Mouse (Mus musculus) midbrain, embryonic 13.5 days (tissue): ENCODE data around the gene Garnl3. TPM values are rescaled to one million over a fixed set of nuclear protein-coding genes. Genes with fewer than 3 reads are reported as not detected.

Experiments used
- ATAC-seq: fragments of 200-750 bp; cut with Nextera tagmentation; 2 replicates; pipeline ENCODE4 v1.8.0; 2017; ENCODE audit warnings: mild to moderate bottlenecking, moderate TSS enrichment, moderate library complexity
- H3K27ac ChIP-seq: fragments of 300-500 bp; sonication (generic); 2 replicates; pipeline ENCODE4 v1.5.1; 2015; ENCODE audit warnings: inconsistent platforms, mild to moderate bottlenecking, moderate library complexity
- H3K27me3 ChIP-seq: fragments of 300-500 bp; sonication (generic); 2 replicates; pipeline ENCODE4 v1.6.1; 2015; ENCODE audit warnings: mild to moderate bottlenecking, inconsistent platforms
- H3K36me3 ChIP-seq: fragments of 300-500 bp; sonication (generic); 2 replicates; pipeline ENCODE4 v1.6.1; 2015; ENCODE audit warnings: mild to moderate bottlenecking, inconsistent platforms
- H3K4me1 ChIP-seq: fragments of 300-500 bp; sonication (generic); replicated peaks from 2 replicates; pipeline ENCODE4 v1.6.1; 2015; ENCODE audit warnings: inconsistent platforms
- H3K4me2 ChIP-seq: fragments of 300-500 bp; sonication (generic); replicated peaks from 2 replicates; pipeline ENCODE4 v1.6.1; 2015; ENCODE audit warnings: moderate library complexity, mild to moderate bottlenecking, inconsistent platforms
- H3K4me3 ChIP-seq: fragments of 300-500 bp; sonication (generic); replicated peaks from 2 replicates; pipeline ENCODE4 v1.5.1; 2015; ENCODE audit warnings: mild to moderate bottlenecking, inconsistent platforms
- H3K9ac ChIP-seq: fragments of 300-500 bp; sonication (generic); replicated peaks from 2 replicates; pipeline ENCODE4 v1.6.1; 2015; ENCODE audit warnings: mild to moderate bottlenecking, inconsistent platforms
- H3K9me3 ChIP-seq: fragments of 300-500 bp; sonication (generic); 2 replicates; pipeline ENCODE4 v1.6.1; 2016; ENCODE audit warnings: mild to moderate bottlenecking, inconsistent platforms
- WGBS: fragments of 180-500 bp; shearing (Covaris S2); methylation state at CpG from one replicate; pipeline ENCODE4 v1.1.7; 2015; 5-methylcytosine and 5-hydroxymethylcytosine counted together
- polyA plus RNA-seq: library from polyadenylated mRNA; unstranded; fragments of >200 nt; fragmentation: Nextera tagmentation; extraction: Ambion mirVana; gene quantifications from 2 replicates; pipeline ENCODE4 v1.2.1, GENCODE M21; 2015

The Garnl3 gene
- polyA plus RNA-seq, result 22.9 and 24.2 TPM in 2 replicates

DNA sequence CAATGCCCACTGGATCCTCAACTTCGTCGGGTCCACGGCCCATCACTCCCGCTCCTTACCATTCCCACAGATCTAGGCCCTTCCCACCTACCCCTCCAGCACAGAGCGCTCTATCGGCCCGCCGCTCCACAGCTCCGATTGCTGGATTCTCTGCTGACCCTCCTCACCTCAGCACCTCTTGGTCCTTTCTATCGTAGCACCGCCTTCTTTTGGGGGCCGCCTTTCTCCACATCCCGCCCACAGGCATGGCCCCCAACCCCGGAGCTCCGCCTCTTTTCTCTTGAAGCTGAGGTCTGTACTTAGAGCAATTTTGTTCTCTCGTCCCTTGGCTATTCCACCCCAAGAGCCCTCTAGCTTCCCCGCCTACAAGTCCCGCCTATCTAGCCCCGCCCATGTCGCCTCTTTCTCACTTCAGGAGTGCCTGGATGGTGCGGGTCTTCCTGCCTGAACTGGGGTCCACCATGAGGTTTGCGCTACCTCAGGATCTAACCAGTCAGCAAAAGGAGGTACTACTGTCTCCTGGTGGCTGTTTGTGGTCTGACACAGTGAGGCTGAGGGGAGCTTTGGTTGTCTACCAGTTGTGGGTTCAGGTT is at the start of gene Garnl3:
Gene Garnl3 (minus strand): TSS at position 155 of the 593 bp plus-strand sequence.
- Histone ChIP-seq H3K9me3 (no peaks in the 10 kb centered on the region), H3K27ac (no peak within 1 kb of the TSS; the same call in 1 of the 2 replicates), H3K4me2 (peak within 1 kb of the TSS; percentile 99), H3K4me1 (peaks cover 24% of the 10 kb centered on the region), H3K4me3 (peak within 1 kb of the TSS; percentile 71), H3K9ac (peak within 1 kb of the TSS; percentile 81; the same call in 1 of the 2 replicates), H3K36me3 (peaks cover 9% of the 10 kb centered on the region), H3K27me3 (peaks cover 35% of the 10 kb centered on the region)
- under 1% methylated on average over 22 of the region's 22 CpGs for WGBS
- peak; percentile 74 for ATAC-seq

DNA sequence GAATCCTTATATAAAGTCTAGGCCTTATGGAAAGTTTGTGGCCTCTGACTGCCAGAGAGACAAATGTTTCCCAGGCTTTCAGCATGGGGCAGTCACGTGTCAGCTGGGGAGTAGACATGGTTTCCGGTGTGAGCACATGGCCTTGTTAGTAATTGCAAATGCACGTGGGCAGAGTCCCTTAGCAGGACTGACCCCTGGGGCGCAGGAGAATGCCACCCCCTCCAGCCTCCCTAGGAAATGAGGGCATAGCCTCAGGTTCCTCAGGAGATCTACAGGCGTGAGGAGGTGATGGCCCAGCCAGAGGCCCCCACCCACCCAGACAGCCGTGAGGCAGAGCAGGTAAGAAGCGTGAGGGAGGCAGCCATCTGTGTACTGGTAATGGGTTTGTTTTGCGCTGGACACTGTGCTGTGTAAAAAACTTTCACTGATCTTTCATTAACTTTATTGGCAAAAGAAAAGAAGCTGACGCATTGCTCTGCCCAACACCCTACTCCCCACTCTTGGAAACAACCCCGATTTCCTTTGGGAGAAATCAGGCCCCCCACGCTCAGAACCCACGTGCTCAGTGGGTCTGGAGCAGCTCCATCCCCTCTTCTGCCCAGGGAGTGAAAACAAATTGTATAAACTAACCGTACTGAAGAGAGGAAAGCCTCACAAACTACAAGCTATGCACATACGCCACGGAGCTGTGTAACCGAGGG is 48.6 kb upstream of the Garnl3 start:
- Histone ChIP-seq H3K36me3 (no peaks in the 10 kb centered on the region), H3K27me3 (no peaks in the 10 kb centered on the region), H3K9ac (no peak overlapping the region), H3K4me2 (no peak overlapping the region), H3K4me1 (peaks cover 34% of the 10 kb centered on the region), H3K9me3 (no peaks in the 10 kb centered on the region), H3K27ac (no peak overlapping the region), H3K4me3 (no peak overlapping the region)
- ATAC-seq, result no peak
- whole genome bisulfite sequencing, result 61% methylated on average over 16 of the region's 16 CpGs

DNA sequence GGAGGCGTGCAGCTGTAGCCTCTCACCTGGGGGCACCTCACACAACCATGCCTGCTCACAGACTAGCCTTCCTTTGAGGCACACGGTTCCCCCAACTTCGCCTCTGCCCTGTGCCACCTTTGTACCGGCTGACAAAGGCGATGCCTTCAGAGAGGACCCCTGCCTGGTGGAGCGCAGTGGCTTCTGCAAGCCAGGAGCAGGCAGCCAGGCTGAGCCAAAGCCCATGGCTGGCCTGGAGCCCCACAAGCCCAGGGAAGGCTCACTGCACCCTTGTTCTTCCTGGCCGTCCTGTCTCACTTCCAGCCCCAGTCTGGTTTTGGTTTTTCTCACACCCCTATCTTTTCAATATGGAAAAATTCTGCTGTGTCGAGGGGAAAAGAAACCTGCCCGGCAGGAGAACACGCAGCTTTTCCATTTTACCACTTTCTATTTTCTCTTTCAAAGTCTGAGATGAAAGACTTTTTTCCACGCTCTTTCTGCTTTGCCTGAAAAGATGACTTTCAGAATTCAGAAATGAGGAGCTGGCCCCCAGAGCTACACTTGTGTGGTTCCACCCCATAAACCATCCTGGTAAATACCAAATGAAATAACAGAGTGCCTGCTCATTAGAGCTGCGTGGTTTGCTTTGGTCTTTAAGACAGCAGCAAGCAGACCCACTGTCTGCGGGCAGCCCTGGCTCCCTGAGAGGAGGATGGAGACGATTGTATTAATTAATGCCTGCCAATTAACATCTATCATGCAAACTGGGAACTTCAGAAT is 47.9 kb upstream of the Garnl3 start:
- Histone ChIP-seq H3K4me1 (peaks cover 36% of the 10 kb centered on the region), H3K9me3 (no peaks in the 10 kb centered on the region), H3K4me3 (no peak overlapping the region), H3K27me3 (no peaks in the 10 kb centered on the region), H3K4me2 (no peak overlapping the region), H3K9ac (no peak overlapping the region), H3K27ac (peak overlapping the region; percentile 31; the same call in 1 of the 2 replicates), H3K36me3 (no peaks in the 10 kb centered on the region)
- 42% methylated on average over 14 of the region's 14 CpGs for WGBS
- ATAC-seq, result no peak

DNA sequence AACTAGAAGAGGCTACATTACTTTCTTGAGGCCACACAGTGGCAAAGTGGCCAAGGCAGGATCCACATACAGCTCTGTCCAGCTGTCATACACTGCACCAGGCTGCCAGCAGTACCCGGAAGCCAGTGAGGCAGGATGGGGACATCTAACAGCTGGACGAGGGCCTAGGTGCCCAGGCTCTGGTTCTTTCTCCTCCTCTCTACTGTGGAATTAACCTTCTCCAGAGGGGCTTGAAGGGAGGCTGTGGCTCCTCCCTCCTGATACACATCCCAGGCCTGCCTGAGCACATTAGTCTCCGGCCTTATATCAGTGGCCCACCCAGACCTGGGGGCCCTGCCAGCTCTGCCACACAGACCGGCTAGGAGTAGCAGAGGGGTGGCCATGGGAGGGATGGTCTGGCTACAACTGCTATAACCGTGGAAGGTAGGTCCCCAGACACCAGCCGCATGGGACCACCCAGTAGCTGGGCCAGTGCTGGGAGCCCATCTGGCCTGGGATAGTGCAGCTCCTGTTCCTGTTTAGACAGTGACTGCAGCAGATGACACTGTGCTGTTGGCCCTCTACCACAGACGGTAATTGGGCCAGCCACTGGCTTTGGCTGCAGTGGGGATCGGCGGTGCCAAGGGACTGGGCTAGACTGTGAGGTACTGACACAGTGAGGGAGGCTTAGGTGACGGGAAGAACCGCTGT is 46.9 kb upstream of the Garnl3 start:
- Histone ChIP-seq H3K4me2 (no peak overlapping the region), H3K4me1 (peaks cover 38% of the 10 kb centered on the region), H3K27me3 (no peaks in the 10 kb centered on the region), H3K4me3 (no peak overlapping the region), H3K36me3 (peaks cover 7% of the 10 kb centered on the region), H3K9ac (no peak overlapping the region), H3K27ac (no peak overlapping the region), H3K9me3 (no peaks in the 10 kb centered on the region)
- 61% methylated on average over 11 of the region's 11 CpGs for WGBS
- ATAC-seq, result peak; percentile 57; the same call in 1 of the 2 replicates

DNA sequence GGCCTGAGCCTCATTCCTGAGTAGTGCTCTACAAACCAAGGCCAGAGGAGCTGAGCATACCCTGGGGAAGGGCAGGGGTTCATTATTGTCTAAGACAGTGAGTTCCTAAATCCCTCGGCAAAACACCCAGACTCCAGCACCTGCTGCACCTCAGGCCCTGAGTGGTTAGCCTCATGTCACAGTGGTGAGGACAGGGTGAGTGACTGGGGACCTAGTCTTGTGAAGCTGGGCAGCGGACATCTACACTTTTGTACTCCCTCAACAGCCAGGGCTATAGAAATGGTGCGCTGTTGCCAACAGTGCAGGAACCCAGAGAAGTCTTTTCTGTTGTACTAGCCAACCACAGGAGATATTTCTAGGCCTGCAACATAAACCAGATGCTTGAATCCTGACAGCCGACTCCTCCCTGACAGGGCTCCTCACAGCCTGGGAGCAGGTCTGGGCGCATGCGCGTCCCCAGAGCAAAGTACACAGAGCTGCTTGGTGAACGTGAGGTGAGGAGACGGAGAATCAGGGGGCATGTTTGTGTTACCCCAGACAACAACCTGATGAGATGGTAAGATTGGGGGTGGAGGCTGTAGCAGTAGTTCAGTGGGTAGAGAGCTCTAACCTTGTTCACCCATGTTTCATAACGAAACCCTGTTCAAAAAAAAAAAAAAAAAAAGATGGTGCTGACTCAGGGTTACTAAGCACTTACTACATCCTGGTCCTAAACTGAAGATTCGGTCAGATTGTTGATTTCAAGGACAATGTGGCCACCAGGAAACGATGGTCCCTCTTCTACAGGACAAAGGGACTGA is 46.2 kb upstream of the Garnl3 start:
- H3K9ac ChIP-seq, result no peak overlapping the region
- H3K27ac ChIP-seq, result no peak overlapping the region
- H3K4me2 ChIP-seq, result no peak overlapping the region
- WGBS, result 90% methylated on average over 12 of the region's 12 CpGs
- no peaks in the 10 kb centered on the region for H3K9me3 ChIP-seq
- peaks cover 14% of the 10 kb centered on the region for H3K36me3 ChIP-seq
- H3K4me3 ChIP-seq, result no peak overlapping the region
- H3K4me1 ChIP-seq, result peaks cover 38% of the 10 kb centered on the region
- ATAC-seq, result no peak
- H3K27me3 ChIP-seq, result no peaks in the 10 kb centered on the region

DNA sequence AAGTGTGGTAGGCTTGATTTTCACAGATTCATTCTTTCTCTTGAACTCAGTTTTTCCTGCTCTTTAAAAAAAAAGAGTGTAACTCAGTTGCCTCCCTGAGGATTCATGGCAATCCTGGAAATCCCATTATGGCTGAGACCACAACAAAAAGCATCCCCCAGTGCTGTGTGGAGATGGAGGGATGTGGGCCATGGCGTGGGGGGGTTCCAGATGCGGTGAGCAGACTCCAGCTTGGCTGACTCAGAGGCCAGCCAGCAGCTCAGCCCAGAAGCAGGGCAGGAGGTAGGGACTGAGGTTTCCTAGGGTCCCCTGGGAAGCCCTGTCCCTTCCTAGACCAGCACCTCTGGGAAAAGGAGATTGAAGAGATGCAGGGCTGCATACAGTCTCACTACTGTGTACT is 45.5 kb upstream of the Garnl3 start:
- H3K4me1 ChIP-seq, result peaks cover 38% of the 10 kb centered on the region
- H3K36me3 ChIP-seq, result peaks cover 22% of the 10 kb centered on the region
- H3K27ac ChIP-seq, result no peak overlapping the region
- H3K9me3 ChIP-seq, result no peaks in the 10 kb centered on the region
- H3K4me3 ChIP-seq, result no peak overlapping the region
- ATAC-seq, result no peak
- no peaks in the 10 kb centered on the region for H3K27me3 ChIP-seq
- H3K9ac ChIP-seq, result no peak overlapping the region
- WGBS, result 43% methylated on average over 2 of the region's 2 CpGs
- no peak overlapping the region for H3K4me2 ChIP-seq

DNA sequence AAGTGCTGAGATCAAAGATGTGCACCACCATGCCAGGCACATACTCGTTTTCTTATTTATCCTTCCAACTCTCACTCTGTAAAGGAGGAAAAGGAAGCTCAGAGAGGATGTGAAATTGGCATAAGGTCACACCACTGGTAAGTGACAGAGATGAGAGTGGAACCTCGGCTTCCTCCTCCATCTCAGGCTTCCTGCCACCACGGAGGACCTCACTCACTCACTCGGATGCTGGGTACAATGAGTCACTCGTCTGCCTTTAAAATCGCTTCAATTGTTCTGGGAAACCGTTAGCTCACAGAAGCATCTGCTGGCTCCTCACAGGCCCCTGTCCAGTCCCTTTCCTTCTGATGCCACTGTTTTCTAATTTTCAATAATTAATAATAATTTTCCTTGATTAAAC is 45.1 kb upstream of the Garnl3 start:
- no peak overlapping the region for H3K4me3 ChIP-seq
- H3K4me1 ChIP-seq, result peaks cover 38% of the 10 kb centered on the region
- H3K4me2 ChIP-seq, result no peak overlapping the region
- no peaks in the 10 kb centered on the region for H3K9me3 ChIP-seq
- no peak overlapping the region for H3K9ac ChIP-seq
- H3K36me3 ChIP-seq, result peaks cover 25% of the 10 kb centered on the region
- H3K27ac ChIP-seq, result no peak overlapping the region
- no peaks in the 10 kb centered on the region for H3K27me3 ChIP-seq
- no peak for ATAC-seq
- 49% methylated on average over 7 of the region's 7 CpGs for WGBS

DNA sequence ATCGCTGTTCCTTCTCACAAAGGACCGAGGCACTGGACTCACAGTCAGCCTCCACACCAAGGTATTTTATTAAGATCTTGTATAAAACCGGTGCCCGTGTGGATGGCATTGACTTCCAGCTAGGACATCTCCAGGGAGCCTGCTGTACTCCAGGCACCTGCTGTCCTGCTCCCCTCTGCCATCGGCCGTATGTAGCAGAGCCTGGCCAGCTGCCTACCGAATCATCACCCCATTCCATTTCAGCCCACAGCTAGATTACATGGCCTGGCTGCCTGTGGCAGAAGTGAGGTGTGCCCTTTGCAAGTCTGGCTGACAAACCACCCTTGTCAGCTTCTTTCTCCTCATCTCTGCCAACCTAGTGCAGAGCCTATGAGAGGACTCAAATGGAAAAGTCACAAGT is 42.2 kb upstream of the Garnl3 start:
- Histone ChIP-seq H3K27ac (no peak overlapping the region), H3K27me3 (no peaks in the 10 kb centered on the region), H3K9me3 (no peaks in the 10 kb centered on the region), H3K4me1 (peaks cover 26% of the 10 kb centered on the region), H3K9ac (no peak overlapping the region), H3K4me2 (no peak overlapping the region), H3K4me3 (no peak overlapping the region), H3K36me3 (peaks cover 36% of the 10 kb centered on the region)
- 85% methylated on average over 7 of the region's 7 CpGs for WGBS
- ATAC-seq, result no peak

DNA sequence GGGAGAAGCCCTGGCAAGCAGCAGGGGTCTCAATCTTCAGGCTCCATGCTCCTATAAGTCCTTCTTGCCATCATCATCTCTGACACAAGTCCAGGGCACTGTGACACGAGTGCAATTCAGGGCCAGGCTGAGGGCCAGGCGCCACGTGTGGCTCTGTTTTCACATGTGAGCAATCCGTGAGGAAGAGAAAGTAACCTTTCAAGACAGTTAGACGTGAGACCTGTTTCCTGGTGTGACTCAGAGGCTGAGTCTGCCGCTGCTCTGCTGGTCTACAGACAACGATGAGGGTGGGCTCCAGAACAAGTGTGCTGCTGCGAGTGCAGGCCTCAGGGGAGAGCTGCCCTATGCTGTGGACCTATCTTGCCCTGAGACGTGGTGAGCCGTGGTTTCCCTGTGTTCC is 41.7 kb upstream of the Garnl3 start:
- Histone ChIP-seq H3K27ac (no peak overlapping the region), H3K36me3 (peaks cover 42% of the 10 kb centered on the region), H3K27me3 (no peaks in the 10 kb centered on the region), H3K4me2 (no peak overlapping the region), H3K4me3 (no peak overlapping the region), H3K4me1 (peaks cover 20% of the 10 kb centered on the region), H3K9ac (no peak overlapping the region), H3K9me3 (no peaks in the 10 kb centered on the region)
- no peak for ATAC-seq
- WGBS, result 83% methylated on average over 10 of the region's 10 CpGs

DNA sequence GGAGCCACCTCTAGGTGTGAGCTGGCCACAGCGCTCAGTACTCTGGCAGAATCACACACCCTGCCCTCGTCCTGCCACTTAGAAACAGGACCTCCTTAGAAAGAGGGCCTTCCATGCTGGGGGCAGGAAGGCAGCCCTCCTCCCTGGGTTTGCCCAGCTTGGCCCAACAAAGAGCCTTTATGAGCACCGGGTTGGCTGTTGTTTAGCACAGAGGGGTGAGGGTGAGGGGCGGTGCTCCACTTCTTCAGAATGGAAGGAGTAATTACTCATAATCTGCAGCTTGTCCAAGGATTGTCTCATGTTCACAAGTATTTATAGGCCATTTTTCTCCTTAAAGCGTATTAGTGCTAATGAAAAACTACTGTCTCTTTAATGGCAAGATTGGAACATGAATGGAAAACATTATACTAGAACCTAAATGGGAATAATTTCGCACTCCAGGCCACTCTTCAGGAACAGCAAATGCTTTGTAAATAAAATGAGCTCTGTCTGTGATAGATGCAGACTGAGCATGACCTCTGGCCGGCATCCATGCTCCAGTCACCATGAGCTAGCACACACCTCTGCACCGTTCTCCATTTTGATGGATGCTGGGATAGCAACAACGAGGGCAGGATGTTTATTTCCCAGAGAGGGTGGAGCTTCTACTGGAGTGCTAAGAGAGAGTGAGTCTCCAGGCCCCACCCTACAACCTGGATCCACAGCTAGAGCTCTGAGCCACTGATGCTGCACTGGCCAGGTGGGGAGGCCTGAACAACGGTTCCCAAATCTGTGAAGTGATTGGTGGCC is 39.5 kb upstream of the Garnl3 start:
- Histone ChIP-seq H3K9me3 (no peaks in the 10 kb centered on the region), H3K4me2 (no peak overlapping the region), H3K4me1 (peaks cover 9% of the 10 kb centered on the region), H3K27me3 (no peaks in the 10 kb centered on the region), H3K36me3 (peaks cover 63% of the 10 kb centered on the region), H3K27ac (no peak overlapping the region), H3K4me3 (no peak overlapping the region), H3K9ac (no peak overlapping the region)
- ATAC-seq, result peak; percentile 48; the same call in 1 of the 2 replicates
- 64% methylated on average over 10 of the region's 10 CpGs for WGBS

DNA sequence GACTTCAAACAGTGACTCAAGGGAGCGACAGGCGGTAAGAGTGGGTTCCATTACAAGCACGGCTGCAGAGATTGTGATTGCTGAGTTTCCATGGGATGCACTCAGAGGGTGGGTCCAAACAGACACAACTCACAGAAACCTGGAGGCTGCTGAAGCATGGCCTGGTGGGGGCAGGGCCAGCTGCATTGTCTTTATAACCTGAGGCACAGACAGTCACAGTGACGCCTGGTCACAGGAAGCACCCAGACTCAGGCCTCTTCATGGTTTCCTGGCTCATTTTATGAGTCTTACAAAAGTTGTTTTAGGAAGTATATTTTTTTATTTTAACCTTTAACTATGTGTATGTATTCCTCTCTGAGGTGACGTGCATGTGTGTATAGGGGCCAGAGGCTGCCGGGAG is 38.0 kb upstream of the Garnl3 start:
- H3K9me3 ChIP-seq, result no peaks in the 10 kb centered on the region
- peaks cover 7% of the 10 kb centered on the region for H3K4me1 ChIP-seq
- H3K4me3 ChIP-seq, result no peak overlapping the region
- no peak for ATAC-seq
- peaks cover 74% of the 10 kb centered on the region for H3K36me3 ChIP-seq
- 78% methylated on average over 6 of the region's 6 CpGs for WGBS
- no peaks in the 10 kb centered on the region for H3K27me3 ChIP-seq
- no peak overlapping the region for H3K27ac ChIP-seq
- H3K9ac ChIP-seq, result no peak overlapping the region
- H3K4me2 ChIP-seq, result no peak overlapping the region
